Mouse (Mus musculus) embryonic facial prominence, embryonic 10.5 days (tissue): ENCODE data around the gene Gm42669. TPM values are rescaled to one million over a fixed set of nuclear protein-coding genes. Genes with fewer than 3 reads are reported as not detected.

ENCODE experiments used
- DNase-seq: peaks from one replicate; pipeline ENCODE4 v3.0.0-alpha.2; 2017; ENCODE audit warnings: low spot score
- H3K27ac ChIP-seq: fragments of 300-500 bp; sonication (generic); replicated peaks from 2 replicates; pipeline ENCODE4 v1.5.1; 2016; ENCODE audit warnings: mild to moderate bottlenecking
- H3K27me3 ChIP-seq: fragments of 300-500 bp; sonication (generic); replicated peaks from 2 replicates; pipeline ENCODE4 v1.6.1; 2016; ENCODE audit warnings: low read depth, mild to moderate bottlenecking; ENCODE audit not compliant: poor library complexity, severe bottlenecking
- H3K36me3 ChIP-seq: fragments of 300-500 bp; sonication (generic); replicated peaks from 2 replicates; pipeline ENCODE4 v1.6.1; 2016; ENCODE audit warnings: mild to moderate bottlenecking, moderate library complexity
- H3K4me1 ChIP-seq: fragments of 300-500 bp; sonication (generic); 2 replicates; pipeline ENCODE4 v1.6.1; 2016
- H3K4me3 ChIP-seq: fragments of 300-500 bp; sonication (generic); 2 replicates; pipeline ENCODE4 v1.5.1; 2016; ENCODE audit warnings: mild to moderate bottlenecking, moderate library complexity
- H3K9me3 ChIP-seq: fragments of 300-500 bp; sonication (generic); 2 replicates; pipeline ENCODE4 v1.6.1; 2016; ENCODE audit warnings: mild to moderate bottlenecking
- WGBS: fragments of 180-500 bp; shearing (Covaris S2); methylation state at CpG from one replicate; pipeline ENCODE4 v1.1.7; 2016; 5-methylcytosine and 5-hydroxymethylcytosine counted together
- polyA plus RNA-seq: library from polyadenylated mRNA; unstranded; fragments of >200 nt; fragmentation: Nextera tagmentation; extraction: Ambion mirVana; gene quantifications from 2 replicates; pipeline ENCODE4 v1.2.1, GENCODE M21; 2016

The Gm42669 gene
- polyA plus RNA-seq, 1 experiment from 2014 or later = 0.42 TPM

DNA sequence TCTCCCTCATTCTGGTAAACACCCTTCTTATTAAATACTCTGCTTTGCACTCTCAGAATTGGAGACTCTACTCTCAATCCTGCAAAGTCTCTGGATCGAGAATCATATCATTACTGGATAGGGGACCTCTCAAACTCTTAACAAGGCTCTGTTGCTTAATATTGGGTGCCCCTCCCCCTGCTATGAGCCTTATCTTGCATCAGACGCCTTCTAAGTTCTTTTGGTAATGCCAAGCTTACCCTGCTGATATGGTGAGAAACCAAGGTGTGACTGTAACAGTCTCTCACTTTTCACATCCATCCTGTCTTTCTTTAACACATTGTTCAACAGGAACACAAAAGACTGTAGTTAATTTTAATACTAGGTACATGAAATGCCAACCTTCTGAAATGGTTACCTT lies 26.2 kb downstream of the Gm42669 start:
- Histone ChIP-seq H3K9me3 (no peaks in the 10 kb centered on the region), H3K27ac (no peak overlapping the region), H3K4me3 (no peak overlapping the region), H3K4me1 (no peaks in the 10 kb centered on the region), H3K27me3 (no peaks in the 10 kb centered on the region), H3K36me3 (no peaks in the 10 kb centered on the region)
- WGBS = 76% methylated on average over 2 of the region's 2 CpGs
- no peak for DNase-seq

DNA sequence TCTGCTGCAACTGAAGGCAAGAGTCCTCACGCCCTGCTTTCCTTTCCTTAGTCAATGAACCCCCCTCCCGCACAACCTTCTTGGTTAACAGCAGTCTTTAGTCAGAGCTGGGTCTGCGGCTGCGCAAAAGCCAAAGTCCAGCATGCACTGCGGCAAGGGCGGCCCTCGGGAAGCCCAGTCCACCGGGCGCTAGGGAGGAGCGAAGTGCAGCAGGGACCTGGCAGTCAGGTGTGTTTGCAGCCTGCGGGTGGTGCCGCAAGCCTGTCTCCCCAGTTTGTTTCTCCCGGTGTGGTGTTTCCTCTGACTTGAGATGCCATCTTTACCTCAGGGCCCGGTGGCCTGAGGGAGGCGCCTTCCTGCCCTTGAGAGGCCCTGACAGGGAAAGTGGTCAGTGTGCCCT lies 27.2 kb downstream of the Gm42669 start, which contains the start of gene 1700028K03Rik:
Gene 1700028K03Rik (plus strand): TSS at position 129 of the 400 bp plus-strand sequence.
- H3K27ac ChIP-seq = no peak within 1 kb of the TSS
- 78% methylated on average over 15 of the region's 15 CpGs for WGBS
- no peaks in the 10 kb centered on the region for H3K27me3 ChIP-seq
- no peaks in the 10 kb centered on the region for H3K4me1 ChIP-seq
- H3K9me3 ChIP-seq = no peaks in the 10 kb centered on the region
- H3K36me3 ChIP-seq = no peaks in the 10 kb centered on the region
- no peak within 1 kb of the TSS for H3K4me3 ChIP-seq
- DNase-seq = no peak

DNA sequence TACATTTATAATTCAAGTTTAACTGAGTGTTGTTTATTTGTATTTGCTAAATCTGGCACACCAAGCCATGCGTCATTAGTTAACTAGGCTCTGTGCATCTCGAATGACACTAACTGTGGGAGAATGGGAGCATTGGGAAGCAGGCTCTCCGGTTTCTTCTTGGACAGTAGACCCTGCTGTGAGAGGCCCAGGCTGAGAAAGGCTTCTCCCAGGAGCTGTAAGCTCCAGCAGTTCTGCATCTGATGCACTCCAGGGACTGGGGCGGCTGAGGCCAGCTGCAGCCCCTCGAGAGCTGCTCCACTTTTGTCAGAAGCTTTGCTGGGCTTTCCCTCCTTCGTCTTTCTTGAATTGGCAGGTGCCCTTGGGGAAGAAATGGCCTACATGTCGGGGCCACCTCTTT lies 34.3 kb downstream of the Gm42669 start:
- H3K4me1 ChIP-seq = peaks cover 5% of the 10 kb centered on the region; the same call in 1 of the 2 replicates
- 28% methylated on average over 7 of the region's 7 CpGs for WGBS
- 0 out of 2 replicates have a peak overlapping the region, but pooled peaks have one; percentile 35 for H3K27ac ChIP-seq
- no peaks in the 10 kb centered on the region for H3K9me3 ChIP-seq
- no peaks in the 10 kb centered on the region for H3K36me3 ChIP-seq
- no peak for DNase-seq
- H3K4me3 ChIP-seq = no peak overlapping the region
- H3K27me3 ChIP-seq = no peaks in the 10 kb centered on the region

DNA sequence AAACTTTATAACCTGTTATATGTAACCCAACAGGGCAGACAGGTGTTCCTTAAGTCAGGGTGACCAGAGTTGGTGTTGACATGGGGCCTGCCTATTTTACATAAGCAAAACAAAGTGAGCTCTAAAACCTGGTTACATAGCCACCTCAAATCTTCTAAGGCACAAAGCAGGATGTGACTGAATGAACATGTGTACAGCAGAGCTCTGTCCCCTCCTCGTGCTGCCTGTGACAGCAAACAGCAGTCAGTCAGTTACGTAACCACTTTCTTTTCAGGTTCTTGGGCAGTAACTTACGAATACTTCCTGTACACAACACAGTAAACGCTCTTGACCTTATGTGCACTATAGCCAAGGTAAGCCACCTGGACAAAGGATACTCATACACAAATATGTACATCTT lies 38.5 kb downstream of the Gm42669 start:
- Histone ChIP-seq H3K4me1 (peaks cover 5% of the 10 kb centered on the region; the same call in 1 of the 2 replicates), H3K9me3 (no peaks in the 10 kb centered on the region)
- WGBS = 89% methylated on average over 4 of the region's 4 CpGs

GRCm38 (mm10) chr5:107547955-107548354 lies 40.5 kb downstream of the Gm42669 start:
- H3K4me3 ChIP-seq = no peak overlapping the region
- H3K27ac ChIP-seq = no peak overlapping the region
- H3K4me1 ChIP-seq = no peaks in the 10 kb centered on the region
- 90% methylated on average over 3 of the region's 3 CpGs for WGBS
- no peaks in the 10 kb centered on the region for H3K27me3 ChIP-seq
- H3K9me3 ChIP-seq = no peaks in the 10 kb centered on the region
- DNase-seq = no peak
- peaks cover 35% of the 10 kb centered on the region for H3K36me3 ChIP-seq

More for the DNA sequence above, 38.5 kb downstream of the Gm42669 start:
- DNase-seq = no peak
- Histone ChIP-seq H3K4me3 (no peak overlapping the region), H3K27ac (no peak overlapping the region), H3K36me3 (peaks cover 21% of the 10 kb centered on the region), H3K27me3 (no peaks in the 10 kb centered on the region)

GRCm38 (mm10) chr5:107548444-107548843 lies 41.0 kb downstream of the Gm42669 start:
- Histone ChIP-seq H3K4me1 (no peaks in the 10 kb centered on the region), H3K4me3 (no peak overlapping the region), H3K36me3 (peaks cover 35% of the 10 kb centered on the region), H3K9me3 (no peaks in the 10 kb centered on the region), H3K27me3 (no peaks in the 10 kb centered on the region), H3K27ac (no peak overlapping the region)
- DNase-seq = no peak
- 87% methylated on average over 3 of the region's 3 CpGs for WGBS

GRCm38 (mm10) chr5:107554336-107554735 lies 46.9 kb downstream of the Gm42669 start:
- 88% methylated on average over 5 of the region's 5 CpGs for WGBS
- H3K27ac ChIP-seq = no peak overlapping the region
- H3K4me3 ChIP-seq = no peak overlapping the region
- H3K27me3 ChIP-seq = no peaks in the 10 kb centered on the region
- peaks cover 73% of the 10 kb centered on the region for H3K36me3 ChIP-seq
- no peak for DNase-seq
- H3K9me3 ChIP-seq = no peaks in the 10 kb centered on the region
- H3K4me1 ChIP-seq = no peaks in the 10 kb centered on the region

GRCm38 (mm10) chr5:107556969-107557368 lies 49.5 kb downstream of the Gm42669 start:
- Histone ChIP-seq H3K4me3 (no peak overlapping the region), H3K27me3 (no peaks in the 10 kb centered on the region), H3K36me3 (peaks cover 81% of the 10 kb centered on the region), H3K4me1 (no peaks in the 10 kb centered on the region), H3K9me3 (no peaks in the 10 kb centered on the region), H3K27ac (no peak overlapping the region)
- 80% methylated on average over 3 of the region's 3 CpGs for WGBS
- no peak for DNase-seq

DNA sequence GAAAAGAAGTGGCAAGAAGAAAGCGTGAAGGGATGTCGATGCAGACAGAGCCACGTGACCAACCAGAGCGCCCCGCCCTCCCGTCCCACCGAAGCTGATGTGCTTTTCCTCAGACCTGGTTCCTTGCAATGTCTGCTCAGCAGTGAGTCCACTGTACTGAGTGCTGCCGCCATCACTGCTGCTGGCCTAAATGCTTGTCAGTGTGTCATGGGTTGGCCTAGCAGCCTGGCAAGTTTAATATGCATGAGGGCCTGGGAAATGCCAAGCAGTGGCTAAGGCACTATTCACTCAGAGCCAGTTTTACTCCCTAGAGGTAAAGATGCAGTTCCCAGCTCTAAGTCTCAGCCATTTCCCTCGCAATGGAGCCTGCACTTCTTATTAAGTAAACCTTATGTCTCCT lies 61.7 kb downstream of the Gm42669 start:
- Histone ChIP-seq H3K27me3 (no peaks in the 10 kb centered on the region), H3K9me3 (no peaks in the 10 kb centered on the region), H3K4me3 (no peak overlapping the region), H3K4me1 (no peaks in the 10 kb centered on the region), H3K36me3 (peaks cover 71% of the 10 kb centered on the region), H3K27ac (no peak overlapping the region)
- WGBS = 97% methylated on average over 9 of the region's 9 CpGs
- no peak for DNase-seq

DNA sequence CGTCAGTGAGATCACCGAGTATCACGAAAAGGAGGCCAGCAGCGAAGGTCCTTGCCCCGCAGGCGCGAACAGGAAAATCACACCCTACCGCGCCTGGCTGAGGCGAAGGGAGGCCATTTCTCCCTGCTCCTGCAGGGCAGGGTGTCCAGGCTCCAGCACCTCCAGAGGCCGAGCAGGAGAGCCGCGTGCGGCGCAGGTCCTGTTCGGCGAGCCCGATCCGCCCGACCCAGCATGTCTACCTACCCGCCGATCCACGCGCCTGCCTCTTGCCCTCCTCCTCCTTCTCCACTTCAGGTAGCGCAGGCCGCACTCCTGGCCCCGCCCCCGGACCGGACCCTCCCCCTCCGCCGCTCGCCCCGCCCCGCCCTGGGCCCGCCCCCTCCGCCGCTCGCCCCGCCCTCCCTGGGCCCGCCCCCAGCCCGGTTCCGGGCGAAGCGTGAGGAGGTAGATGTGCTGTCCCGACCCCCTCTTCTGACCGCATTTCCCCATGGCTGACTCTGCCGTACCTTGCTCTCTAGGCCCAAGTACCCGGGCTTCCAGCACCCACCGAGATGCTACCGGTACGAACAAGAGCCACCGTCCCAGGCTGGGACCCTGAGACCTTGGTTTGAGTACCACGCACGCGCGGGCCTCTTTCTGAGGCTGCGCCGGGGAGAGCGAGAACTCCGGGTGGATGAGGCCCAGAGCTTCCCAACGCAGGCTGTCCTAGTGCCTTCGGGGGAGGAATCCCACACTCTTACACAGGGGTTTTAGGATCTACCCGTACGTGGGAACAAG lies 90.1 kb downstream of the Gm42669 start, which contains the start of the genes Rpap2 and Glmn:
Gene Rpap2 (plus strand): TSS at position 73 of the 777 bp plus-strand sequence.
Gene Glmn (minus strand): TSS at position 588 of the 777 bp plus-strand sequence.
- Histone ChIP-seq H3K36me3 (peaks cover 25% of the 10 kb centered on the region), H3K27me3 (no peaks in the 10 kb centered on the region), H3K4me3 (peak within 1 kb of the TSS; percentile 67), H3K9me3 (no peaks in the 10 kb centered on the region), H3K27ac (peak within 1 kb of the TSS; percentile 89), H3K4me1 (peaks cover 10% of the 10 kb centered on the region; the same call in 1 of the 2 replicates)
- peak; percentile 94 for DNase-seq
- 1% methylated on average over 64 of the region's 64 CpGs for WGBS

DNA sequence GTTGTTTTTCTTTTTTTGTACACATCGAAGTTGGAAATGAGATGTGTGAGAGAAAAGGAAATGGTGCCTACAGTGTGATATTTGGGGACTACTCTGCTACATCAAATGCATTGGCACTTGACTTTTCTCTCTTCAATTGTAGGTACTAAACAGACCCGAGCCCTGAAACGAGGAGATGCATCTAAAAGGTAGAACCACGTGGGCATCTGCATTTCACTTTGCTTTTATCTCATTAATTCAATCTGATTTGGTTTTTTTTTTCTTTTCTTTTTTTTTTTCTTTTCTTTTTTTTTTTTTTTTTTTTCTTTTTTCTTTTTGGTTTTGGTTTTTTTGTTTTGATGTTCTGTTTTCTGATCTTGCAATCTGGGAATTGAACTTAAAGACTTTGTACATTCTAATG lies 91.0 kb downstream of the Gm42669 start:
- no peak for DNase-seq
- Histone ChIP-seq H3K36me3 (peaks cover 25% of the 10 kb centered on the region), H3K4me3 (peak overlapping the region; percentile 67), H3K9me3 (no peaks in the 10 kb centered on the region), H3K27ac (peak overlapping the region; percentile 89; the same call in 1 of the 2 replicates), H3K27me3 (no peaks in the 10 kb centered on the region), H3K4me1 (peaks cover 10% of the 10 kb centered on the region; the same call in 1 of the 2 replicates)
- 26% methylated on average over 4 of the region's 4 CpGs for WGBS

DNA sequence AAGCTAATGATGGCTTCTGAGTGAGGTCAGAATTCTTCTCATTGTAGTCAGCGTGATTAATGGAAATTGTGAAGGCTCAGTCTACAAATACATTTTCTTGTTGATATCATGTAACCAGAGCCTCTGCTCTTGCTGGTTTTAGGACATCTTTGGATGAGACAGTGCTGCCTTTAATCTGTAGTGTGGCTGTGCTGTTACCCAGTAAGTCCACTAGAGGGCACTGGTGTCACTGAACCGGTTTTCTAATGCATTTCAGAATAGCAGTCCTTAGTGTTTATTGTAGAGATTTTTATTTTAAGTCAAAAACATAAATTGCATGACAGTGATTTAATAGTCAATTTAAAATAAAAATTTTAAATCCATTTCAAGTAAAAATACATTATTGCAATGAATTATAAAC lies 103.8 kb downstream of the Gm42669 start:
- Histone ChIP-seq H3K27ac (no peak overlapping the region), H3K9me3 (no peaks in the 10 kb centered on the region), H3K36me3 (peaks cover 44% of the 10 kb centered on the region), H3K4me3 (no peak overlapping the region), H3K27me3 (no peaks in the 10 kb centered on the region), H3K4me1 (no peaks in the 10 kb centered on the region)
- DNase-seq = peak; percentile 65
- 6% methylated on average over 2 of the region's 2 CpGs for WGBS

DNA sequence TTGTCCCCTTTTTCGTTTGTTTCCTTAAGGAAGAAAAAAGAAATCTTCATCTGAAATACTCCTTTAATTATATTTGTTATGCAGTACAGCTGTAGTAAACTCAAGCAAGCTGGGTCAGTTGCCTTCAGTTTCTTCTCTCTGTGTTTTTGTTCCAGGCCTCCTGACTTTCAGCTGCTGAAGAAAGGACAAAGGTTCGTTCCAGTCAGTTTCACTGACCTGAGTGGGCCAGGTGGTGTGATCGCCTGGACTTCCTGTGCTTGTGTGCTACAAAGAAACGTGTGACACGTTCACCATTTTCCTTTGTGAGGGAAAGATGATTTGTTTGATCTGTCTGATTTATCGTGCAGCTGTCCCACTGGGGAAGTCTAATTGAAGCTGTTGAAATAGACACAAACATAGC lies 110.6 kb downstream of the Gm42669 start:
- Histone ChIP-seq H3K4me3 (no peak overlapping the region), H3K9me3 (no peaks in the 10 kb centered on the region), H3K4me1 (no peaks in the 10 kb centered on the region), H3K27me3 (no peaks in the 10 kb centered on the region), H3K27ac (no peak overlapping the region), H3K36me3 (peaks cover 70% of the 10 kb centered on the region)
- no peak for DNase-seq
- 87% methylated on average over 6 of the region's 6 CpGs for WGBS
